Mouse (Mus musculus): ENCODE measurements at regions not wholly inside any gene's neighbourhood (a gene's known extent, or its start where the extent isn't known, plus 50 kb on each side); places are given as distances from the start of the nearest gene placed in this dataset.

DNA sequence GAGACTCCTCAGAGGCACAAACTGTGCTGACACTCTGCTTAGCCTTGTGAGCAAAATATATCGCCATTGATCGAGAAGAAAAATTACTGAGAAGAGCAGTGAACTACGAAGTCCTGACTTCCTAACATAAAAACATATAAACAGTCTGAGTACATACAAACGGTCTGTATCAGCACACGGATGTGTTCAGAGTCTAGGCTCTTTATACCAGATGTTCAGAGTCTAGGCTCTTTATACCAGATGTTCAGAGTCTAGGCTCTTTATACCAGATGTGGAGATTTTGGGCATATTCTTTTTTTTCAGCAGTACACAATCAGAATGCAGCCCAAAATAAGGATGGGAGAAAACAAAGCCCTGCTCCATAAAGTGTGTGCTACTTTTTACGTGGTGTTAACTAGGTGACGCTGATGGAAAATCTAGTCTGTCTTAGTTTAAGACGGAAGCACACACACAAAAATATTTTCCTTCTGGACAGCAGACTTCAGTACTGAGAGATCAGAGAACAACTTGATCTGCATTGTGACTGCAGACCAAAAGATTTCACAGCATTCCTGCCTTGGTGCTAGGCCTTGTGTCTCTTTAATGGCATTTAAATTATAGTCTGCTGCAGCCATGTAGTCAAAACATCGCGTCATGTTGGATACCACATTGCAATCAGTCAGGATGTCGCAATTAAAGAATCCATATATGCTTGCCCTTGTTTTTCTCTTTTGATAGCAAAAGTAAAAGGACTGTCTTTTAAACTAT is 233.6 kb downstream of the Ptprc start:
- ATAC-seq, result no peak
- H3K36me3 ChIP-seq (ENCODE audit: control insufficient read depth, insufficient read depth), result no peaks in the 10 kb centered on the region
- no peak overlapping the region for H3K9ac ChIP-seq (ENCODE audit: low read depth, low read length)
- TF ChIP-seq CTCF (IDR thresholded peaks at IDR 0.05; ENCODE audit: low read depth), result no peak
- H3K27ac ChIP-seq (ENCODE audit: low read depth, low read length), result no peak overlapping the region
- H3K9me3 ChIP-seq (ENCODE audit: control insufficient read depth), result no peaks in the 10 kb centered on the region
- no peak overlapping the region for H3K4me2 ChIP-seq (replicated peaks; ENCODE audit: low read depth)
- 71% methylated on average over 11 of the region's 11 CpGs for WGBS
- no peaks in the 10 kb centered on the region for H3K27me3 ChIP-seq (replicated peaks; ENCODE audit: control insufficient read depth, insufficient read depth, low read length)
- no peak overlapping the region for H3K4me3 ChIP-seq (ENCODE audit: low read depth, low read length)
- no peaks in the 10 kb centered on the region for H3K4me1 ChIP-seq (replicated peaks; ENCODE audit: control insufficient read depth, insufficient read depth, low read length)

DNA sequence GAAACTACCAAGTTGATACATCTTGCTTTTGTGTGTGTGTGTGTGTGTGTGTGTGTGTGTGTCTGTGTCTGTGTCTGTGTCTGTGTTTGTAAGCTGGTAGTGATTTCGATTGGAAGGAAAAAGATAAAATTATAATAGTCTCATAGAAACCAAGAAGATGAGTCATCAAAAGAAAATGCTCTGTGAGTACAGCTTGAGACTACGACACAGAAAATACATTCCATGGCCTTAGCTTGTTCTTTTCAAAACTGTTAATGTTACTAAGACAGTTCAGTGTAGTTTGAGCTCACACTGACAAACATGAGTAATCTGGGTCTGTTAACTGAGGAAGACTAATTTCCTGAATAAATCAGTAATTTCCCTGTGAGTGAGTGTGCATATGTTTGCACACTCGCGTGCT is 239.8 kb downstream of the Ptprc start:
- ATAC-seq, result no peak
- Histone ChIP-seq H3K9me3 (ENCODE audit: control insufficient read depth) (no peaks in the 10 kb centered on the region), H3K36me3 (ENCODE audit: control insufficient read depth, insufficient read depth) (peaks cover 7% of the 10 kb centered on the region; the same call in 1 of the 2 replicates), H3K27ac (ENCODE audit: low read depth, low read length) (no peak overlapping the region), H3K27me3 (replicated peaks; ENCODE audit: control insufficient read depth, insufficient read depth, low read length) (no peaks in the 10 kb centered on the region), H3K4me3 (ENCODE audit: low read depth, low read length) (no peak overlapping the region), H3K9ac (ENCODE audit: low read depth, low read length) (no peak overlapping the region), H3K4me1 (replicated peaks; ENCODE audit: control insufficient read depth, insufficient read depth, low read length) (no peaks in the 10 kb centered on the region), H3K4me2 (replicated peaks; ENCODE audit: low read depth) (no peak overlapping the region)
- no peak for TF ChIP-seq CTCF (IDR thresholded peaks at IDR 0.05; ENCODE audit: low read depth)
- WGBS, result 62% methylated on average over 4 of the region's 4 CpGs

DNA sequence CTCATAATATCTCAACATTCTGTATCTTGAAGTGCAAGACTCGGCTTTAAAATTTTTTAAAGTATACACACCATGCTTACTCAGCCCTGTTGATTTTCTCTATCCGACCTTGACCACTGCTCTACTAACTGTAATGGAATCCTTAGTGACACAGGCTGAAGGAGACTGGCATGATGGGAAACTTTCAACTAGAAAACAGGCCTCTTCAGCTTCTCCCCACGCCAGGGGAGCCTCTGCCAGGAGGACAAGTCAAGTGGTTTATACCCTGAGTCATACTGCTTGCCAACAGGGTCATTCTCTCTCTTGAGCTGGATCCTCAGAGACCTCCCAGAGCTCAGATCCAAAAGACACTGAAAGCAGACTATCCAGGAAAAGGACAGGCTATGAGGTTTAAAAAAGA is 245.7 kb downstream of the Ptprc start:
- H3K9me3 ChIP-seq (ENCODE audit: control insufficient read depth), result no peaks in the 10 kb centered on the region
- 80% methylated on average over 3 of the region's 3 CpGs for WGBS
- no peak overlapping the region for H3K4me2 ChIP-seq (replicated peaks; ENCODE audit: low read depth)
- no peak for ATAC-seq
- H3K27me3 ChIP-seq (replicated peaks; ENCODE audit: control insufficient read depth, insufficient read depth, low read length), result no peaks in the 10 kb centered on the region
- H3K36me3 ChIP-seq (ENCODE audit: control insufficient read depth, insufficient read depth), result peaks cover 7% of the 10 kb centered on the region; the same call in 1 of the 2 replicates
- H3K9ac ChIP-seq (ENCODE audit: low read depth, low read length), result no peak overlapping the region
- no peak for TF ChIP-seq CTCF (IDR thresholded peaks at IDR 0.05; ENCODE audit: low read depth)
- no peak overlapping the region for H3K4me3 ChIP-seq (ENCODE audit: low read depth, low read length)
- 0 out of 2 replicates have a peak, but pooled peaks cover 7% of the 10 kb centered on the region for H3K4me1 ChIP-seq (replicated peaks; ENCODE audit: control insufficient read depth, insufficient read depth, low read length)
- H3K27ac ChIP-seq (ENCODE audit: low read depth, low read length), result no peak overlapping the region

DNA sequence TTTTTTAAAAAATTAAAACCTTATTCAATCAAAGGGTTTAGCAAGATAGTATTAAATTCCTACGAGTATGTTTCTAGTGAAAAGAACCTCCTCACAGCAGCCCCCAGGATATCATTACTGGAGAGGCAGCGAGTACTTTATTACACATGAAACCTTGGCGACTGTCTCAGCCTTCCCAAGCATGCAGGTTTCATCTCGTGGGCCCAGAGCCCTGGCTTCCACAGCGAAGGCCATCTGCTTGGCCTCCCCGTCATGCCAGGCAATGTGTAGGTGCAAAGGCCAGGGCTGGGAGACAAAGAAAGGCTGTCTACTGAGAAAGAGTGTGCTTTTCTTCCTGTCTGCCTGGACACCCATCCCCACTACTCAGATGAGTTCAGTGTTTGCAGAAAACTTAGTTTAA is 247.0 kb downstream of the Ptprc start:
- H3K4me1 ChIP-seq (replicated peaks; ENCODE audit: control insufficient read depth, insufficient read depth, low read length), result 0 out of 2 replicates have a peak, but pooled peaks cover 7% of the 10 kb centered on the region
- no peak for TF ChIP-seq CTCF (IDR thresholded peaks at IDR 0.05; ENCODE audit: low read depth)
- no peak overlapping the region for H3K4me3 ChIP-seq (ENCODE audit: low read depth, low read length)
- H3K27ac ChIP-seq (ENCODE audit: low read depth, low read length), result peak overlapping the region; percentile 24; the same call in 1 of the 2 replicates
- peak overlapping the region; percentile 53; the same call in 1 of the 2 replicates for H3K4me2 ChIP-seq (replicated peaks; ENCODE audit: low read depth)
- WGBS, result 34% methylated on average over 6 of the region's 6 CpGs
- no peaks in the 10 kb centered on the region for H3K27me3 ChIP-seq (replicated peaks; ENCODE audit: control insufficient read depth, insufficient read depth, low read length)
- H3K9me3 ChIP-seq (ENCODE audit: control insufficient read depth), result no peaks in the 10 kb centered on the region
- no peak overlapping the region for H3K9ac ChIP-seq (ENCODE audit: low read depth, low read length)
- peaks cover 7% of the 10 kb centered on the region; the same call in 1 of the 2 replicates for H3K36me3 ChIP-seq (ENCODE audit: control insufficient read depth, insufficient read depth)
- peak; percentile 70 for ATAC-seq

DNA sequence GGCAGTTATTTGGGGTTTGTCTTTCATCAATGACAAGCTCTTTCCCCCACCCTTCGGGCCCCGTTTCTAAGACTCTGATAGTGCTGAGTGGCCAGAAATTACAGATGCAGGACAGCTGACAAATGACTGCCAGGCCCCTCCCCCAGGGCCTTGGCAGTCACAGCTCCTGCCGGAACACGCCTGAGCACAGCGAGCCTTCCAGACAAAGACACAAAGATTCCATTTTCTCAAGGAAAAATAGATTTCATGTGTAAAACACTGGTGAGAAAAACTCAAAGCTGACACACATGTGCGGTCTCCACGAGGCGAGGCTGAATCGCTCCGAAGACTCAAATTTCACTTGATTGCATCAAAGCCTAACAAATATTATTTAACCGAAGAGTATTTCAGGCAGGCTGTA is 247.6 kb downstream of the Ptprc start:
- Histone ChIP-seq H3K4me2 (replicated peaks; ENCODE audit: low read depth) (peak overlapping the region; percentile 53), H3K4me3 (ENCODE audit: low read depth, low read length) (no peak overlapping the region), H3K9me3 (ENCODE audit: control insufficient read depth) (no peaks in the 10 kb centered on the region), H3K27me3 (replicated peaks; ENCODE audit: control insufficient read depth, insufficient read depth, low read length) (no peaks in the 10 kb centered on the region), H3K4me1 (replicated peaks; ENCODE audit: control insufficient read depth, insufficient read depth, low read length) (0 out of 2 replicates have a peak, but pooled peaks cover 7% of the 10 kb centered on the region), H3K9ac (ENCODE audit: low read depth, low read length) (no peak overlapping the region), H3K27ac (ENCODE audit: low read depth, low read length) (no peak overlapping the region; the same call in 1 of the 2 replicates), H3K36me3 (ENCODE audit: control insufficient read depth, insufficient read depth) (peaks cover 7% of the 10 kb centered on the region; the same call in 1 of the 2 replicates)
- peak; percentile 83 for ATAC-seq
- WGBS, result 33% methylated on average over 11 of the region's 11 CpGs
- no peak for TF ChIP-seq CTCF (IDR thresholded peaks at IDR 0.05; ENCODE audit: low read depth)

DNA sequence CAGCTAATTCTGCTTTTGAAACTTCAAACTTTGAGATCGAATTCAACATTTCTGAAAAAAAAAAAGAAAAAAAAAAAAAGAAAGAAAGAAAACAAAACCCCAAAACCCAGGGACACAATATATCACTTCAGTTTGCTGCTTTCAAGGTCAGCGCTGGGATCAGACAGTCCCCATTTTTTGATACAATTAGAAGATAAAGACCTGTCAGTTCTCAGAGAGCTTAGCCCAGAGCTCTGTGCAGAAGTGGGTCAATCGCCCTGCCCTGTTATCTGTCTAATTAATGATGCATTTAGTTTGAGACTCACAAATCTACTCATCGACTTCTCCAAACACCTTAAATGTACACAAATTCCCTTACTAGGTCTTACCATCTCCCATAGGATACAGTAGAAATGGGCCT is 249.2 kb downstream of the Ptprc start:
- Histone ChIP-seq H3K36me3 (ENCODE audit: control insufficient read depth, insufficient read depth) (no peaks in the 10 kb centered on the region), H3K4me1 (replicated peaks; ENCODE audit: control insufficient read depth, insufficient read depth, low read length) (0 out of 2 replicates have a peak, but pooled peaks cover 7% of the 10 kb centered on the region), H3K9ac (ENCODE audit: low read depth, low read length) (no peak overlapping the region), H3K27ac (ENCODE audit: low read depth, low read length) (no peak overlapping the region), H3K4me2 (replicated peaks; ENCODE audit: low read depth) (no peak overlapping the region), H3K27me3 (replicated peaks; ENCODE audit: control insufficient read depth, insufficient read depth, low read length) (no peaks in the 10 kb centered on the region), H3K4me3 (ENCODE audit: low read depth, low read length) (no peak overlapping the region), H3K9me3 (ENCODE audit: control insufficient read depth) (no peaks in the 10 kb centered on the region)
- ATAC-seq, result no peak
- 74% methylated on average over 4 of the region's 4 CpGs for WGBS
- no peak for TF ChIP-seq CTCF (IDR thresholded peaks at IDR 0.05; ENCODE audit: low read depth)
